Mouse (Mus musculus) C2C12 (cell line): ENCODE data around the gene Ppp2r1b.

Source experiments
- CTCF ChIP-seq: IDR thresholded peaks from one replicate; pipeline ENCODE4 v1.5.1; 2011; ENCODE audit not compliant: control insufficient read depth, insufficient read depth, insufficient read length
- MYOD1 ChIP-seq: IDR thresholded peaks from one replicate; pipeline ENCODE4 v1.6.1; 2011; ENCODE audit warnings: low read depth; ENCODE audit not compliant: control insufficient read depth, insufficient read length

DNA sequence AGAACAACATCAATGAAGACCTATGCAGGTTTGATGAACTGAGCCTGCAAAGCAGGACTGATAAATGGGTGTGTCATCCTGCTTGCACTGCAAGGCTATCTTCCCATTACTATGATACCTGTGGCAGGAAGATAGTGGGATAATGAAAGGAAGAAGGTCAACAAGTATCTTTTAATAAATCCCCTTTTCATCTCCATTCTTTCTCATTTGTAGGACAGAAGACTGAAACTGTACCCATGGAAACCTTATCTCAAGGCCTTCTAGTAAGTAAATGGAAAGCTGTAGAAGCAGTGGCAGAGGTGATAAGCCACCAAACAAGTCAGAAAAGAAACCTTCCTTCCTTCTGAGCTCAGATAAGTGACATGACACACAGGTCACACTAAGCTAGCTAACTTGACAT lies 79.4 kb downstream of the Ppp2r1b start:
- TF ChIP-seq MYOD1 (no peak), CTCF (no peak)
